Mouse (Mus musculus): ENCODE measurements around the gene Tmem192.

The Tmem192 gene

DNA sequence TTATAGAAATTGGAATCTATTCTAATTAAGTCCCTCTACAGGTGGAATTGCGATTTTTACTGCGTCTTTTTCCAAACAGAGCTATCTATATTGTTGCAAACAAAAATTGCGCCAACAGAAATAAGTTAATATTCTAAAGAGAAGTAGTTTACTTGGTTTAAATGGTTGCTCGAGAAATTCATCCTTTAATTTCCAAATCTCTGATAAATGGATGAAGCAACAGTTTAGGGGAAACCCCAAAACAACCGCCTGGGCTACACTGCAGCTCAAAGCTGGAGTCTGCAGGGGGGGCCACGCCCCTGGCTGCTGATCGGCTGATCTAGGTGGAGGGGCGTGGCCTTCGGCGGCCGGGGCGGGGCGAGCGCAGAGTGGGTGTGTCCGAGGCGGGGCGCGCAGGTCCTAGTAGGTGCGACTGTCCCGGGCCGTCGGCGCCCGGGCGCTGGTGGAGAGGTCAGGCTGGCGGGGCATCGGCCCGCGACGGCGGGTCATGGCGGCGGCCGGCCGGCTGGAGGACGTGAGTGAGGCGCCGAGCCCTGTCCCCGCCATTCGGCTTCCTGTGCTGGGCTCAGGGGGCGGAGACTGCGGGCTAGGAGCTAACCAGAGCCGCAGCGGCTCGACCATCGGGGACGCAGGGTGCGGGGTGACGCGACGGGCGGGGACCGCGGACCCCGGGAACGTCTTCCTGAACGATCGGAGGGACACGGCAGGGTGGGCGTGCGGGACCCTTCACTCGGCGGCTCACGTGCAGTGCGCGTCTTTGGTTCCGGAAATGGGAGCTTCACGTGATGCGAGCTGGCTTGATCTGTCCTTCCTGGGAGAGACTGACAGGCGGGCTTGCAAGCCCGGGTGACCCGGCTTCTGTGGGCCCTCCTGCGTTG is at the start of gene Tmem192:
TSS of gene Tmem192 (plus strand) at position 366 of the 878 bp plus-strand sequence.
- peak; percentile 96 for DNase-seq (ENCODE audit: low spot score in 2 of 2)

DNA sequence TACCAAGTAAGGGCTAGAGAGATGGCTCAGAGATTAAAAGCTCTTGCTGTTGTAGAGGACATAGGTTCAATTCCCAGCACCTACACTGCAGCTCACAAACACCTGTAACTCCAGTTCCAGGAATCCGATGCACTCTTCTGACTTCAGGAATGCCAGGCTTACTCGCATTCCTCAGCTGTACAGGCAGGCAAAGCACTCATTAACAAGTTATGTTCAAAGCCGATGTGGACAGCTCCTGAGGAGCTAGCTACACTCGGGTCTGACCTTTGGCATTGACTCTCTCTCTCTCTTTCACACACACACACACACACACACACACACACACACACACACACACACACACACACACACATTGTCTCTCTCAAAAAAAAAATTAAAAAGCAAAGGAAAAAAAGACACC is 48.3 kb upstream of the Tmem192 start:
- DNase-seq (ENCODE audit: low spot score in 2 of 2) = no peak

DNA sequence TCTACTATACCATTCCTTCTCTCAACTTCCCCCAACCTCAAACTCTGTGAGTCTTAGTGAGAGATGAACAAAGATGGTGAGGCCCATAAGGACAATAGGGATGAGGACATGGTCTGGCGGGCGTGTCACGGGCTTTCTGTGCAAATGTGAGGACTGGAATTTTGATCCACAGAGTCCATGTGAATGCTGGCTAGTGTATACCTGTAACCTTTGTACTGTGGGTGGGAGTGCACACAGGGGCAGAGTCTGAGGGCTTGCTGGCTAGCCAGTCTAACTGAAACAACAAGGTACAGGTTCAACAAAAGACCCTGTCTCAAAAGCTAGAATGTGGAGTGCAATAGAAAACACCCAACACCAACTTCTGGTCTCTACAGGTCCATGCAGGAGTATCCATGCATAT is 46.3 kb upstream of the Tmem192 start:
- no peak for DNase-seq (ENCODE audit: low spot score in 2 of 2)

DNA sequence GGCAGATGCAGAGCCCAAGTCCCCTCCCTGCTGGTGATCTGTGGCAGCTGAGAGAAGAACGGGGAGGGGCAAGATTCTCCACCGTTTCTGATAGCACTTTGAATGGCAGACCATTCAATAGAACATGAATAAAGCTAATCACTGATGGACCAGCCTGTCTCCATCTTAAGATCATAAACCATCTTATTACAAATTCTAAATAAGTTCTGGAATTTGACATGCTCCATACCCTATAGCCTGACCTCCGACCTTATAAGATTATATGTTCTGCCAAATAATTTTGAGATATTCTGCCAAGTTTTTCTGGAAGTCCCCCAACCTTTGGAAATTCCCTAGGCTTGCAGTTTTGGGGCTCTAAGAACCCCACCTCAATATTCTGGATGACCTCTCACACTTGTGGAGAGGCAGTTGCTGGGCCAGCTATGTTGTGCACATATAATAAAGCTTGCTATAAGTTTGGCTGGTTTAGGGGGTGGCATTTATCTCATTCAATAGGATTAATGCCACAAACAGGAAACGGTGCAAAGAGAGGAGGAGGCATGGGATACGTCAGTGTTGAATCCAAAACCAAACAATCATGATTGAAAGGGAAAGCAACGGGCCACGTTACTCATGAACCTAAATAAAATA is 45.3 kb upstream of the Tmem192 start:
- no peak for DNase-seq (ENCODE audit: low spot score in 2 of 2)

GRCm38 (mm10) chr8:64902191-64902590 is 44.8 kb upstream of the Tmem192 start:
- DNase-seq (ENCODE audit: low spot score in 2 of 2) = no peak

DNA sequence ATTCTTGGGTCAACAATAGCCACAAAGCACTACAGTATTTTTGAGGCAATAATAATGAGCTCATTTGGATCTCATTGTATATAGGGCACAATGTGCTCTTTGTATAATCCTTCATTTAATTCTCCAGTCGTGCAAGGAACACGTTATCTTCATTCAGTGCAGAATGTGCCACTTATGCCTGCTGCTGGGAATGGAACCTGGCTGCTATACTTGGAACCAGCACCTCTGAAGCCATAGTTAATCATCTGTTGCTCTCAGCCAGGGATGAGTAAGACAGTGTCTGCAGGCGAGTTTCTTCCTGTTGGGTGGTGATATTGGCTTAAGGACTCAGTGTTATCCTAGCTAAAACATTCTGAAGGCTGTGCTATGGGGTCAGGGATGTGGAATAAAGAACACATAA is 43.2 kb upstream of the Tmem192 start:
- DNase-seq (ENCODE audit: low spot score in 2 of 2) = no peak

- no peak for DNase-seq (ENCODE audit: low spot score in 2 of 2)
Observed at GRCm38 (mm10) chr8:64910026-64910425, 37.0 kb upstream of the Tmem192 start.

GRCm38 (mm10) chr8:64916793-64917192 is 30.2 kb upstream of the Tmem192 start:
- no peak for DNase-seq (ENCODE audit: low spot score in 2 of 2)

DNA sequence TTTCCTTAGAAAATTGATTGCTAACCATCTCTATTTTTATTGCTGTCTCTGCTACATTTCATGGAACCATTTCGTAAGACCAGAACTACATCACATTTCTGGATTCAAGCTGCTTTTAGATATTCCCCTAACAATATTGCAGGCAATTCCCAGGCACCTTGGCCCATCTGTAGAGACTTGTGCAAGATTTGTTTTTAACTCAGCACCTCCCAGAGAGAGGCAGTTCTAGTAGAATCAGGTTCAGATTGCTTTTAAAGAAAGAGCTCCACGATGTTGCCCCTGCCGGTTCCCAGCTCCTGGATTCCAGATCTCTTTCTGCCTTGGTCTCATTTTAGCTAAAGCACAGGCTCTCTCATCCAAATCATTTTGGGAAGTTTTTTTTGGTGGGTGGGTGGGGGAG is 23.7 kb upstream of the Tmem192 start:
- DNase-seq (ENCODE audit: low spot score in 2 of 2) = no peak

DNA sequence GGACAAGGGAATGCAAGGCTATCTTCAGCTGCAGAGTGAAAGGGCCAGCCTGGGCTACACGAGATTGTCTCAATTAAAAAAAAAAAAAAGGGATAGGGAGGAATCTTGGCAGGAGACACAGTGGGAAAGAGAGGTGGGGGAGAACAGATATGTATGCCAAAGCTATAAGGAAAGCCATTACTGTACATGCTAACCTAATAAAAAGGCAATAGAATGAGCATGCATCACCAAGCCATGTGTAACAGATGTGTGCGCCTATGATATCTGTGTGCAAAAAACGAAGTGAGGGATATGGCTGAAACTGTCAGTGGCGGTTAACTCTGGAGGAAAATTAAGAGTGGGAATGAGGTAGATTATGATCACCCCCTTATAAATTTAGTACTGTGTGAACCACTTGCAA is 21.2 kb upstream of the Tmem192 start:
- DNase-seq (ENCODE audit: low spot score in 2 of 2) = no peak

- no peak for DNase-seq (ENCODE audit: low spot score in 2 of 2)
Observed at GRCm38 (mm10) chr8:64926355-64926754, 20.6 kb upstream of the Tmem192 start.

GRCm38 (mm10) chr8:64928938-64929337 is 18.0 kb upstream of the Tmem192 start:
- DNase-seq (ENCODE audit: low spot score in 2 of 2) = no peak

GRCm38 (mm10) chr8:64934997-64935396 is 12.0 kb upstream of the Tmem192 start:
- no peak for DNase-seq (ENCODE audit: low spot score in 2 of 2)

- no peak for DNase-seq (ENCODE audit: low spot score in 2 of 2)
Observed at GRCm38 (mm10) chr8:64941019-64941418, 6.0 kb upstream of the Tmem192 start.

DNA sequence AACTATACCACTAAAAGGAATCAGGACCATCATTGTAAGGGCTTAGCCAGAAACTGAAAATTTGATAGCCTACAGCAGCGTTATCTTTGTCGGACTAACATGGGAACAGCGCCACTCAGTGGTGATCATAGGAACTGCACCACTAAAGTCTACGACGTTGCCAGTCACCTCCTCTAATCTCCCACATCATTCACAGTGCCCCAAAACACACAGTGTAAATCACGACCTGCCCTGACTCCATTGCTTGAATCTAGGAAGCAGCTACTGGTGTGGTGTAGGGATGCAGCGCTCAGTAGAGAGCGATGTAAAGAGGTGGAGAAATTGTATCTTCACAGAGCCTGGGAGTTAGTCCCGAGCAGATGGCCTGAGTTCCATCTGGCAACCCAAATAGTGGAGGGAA is 5.5 kb upstream of the Tmem192 start:
- peak; percentile 43 to 50 for DNase-seq (ENCODE audit: low spot score in 2 of 2)

GRCm38 (mm10) chr8:64942946-64943345 is 4.0 kb upstream of the Tmem192 start:
- DNase-seq (ENCODE audit: low spot score in 2 of 2) = no peak

DNA sequence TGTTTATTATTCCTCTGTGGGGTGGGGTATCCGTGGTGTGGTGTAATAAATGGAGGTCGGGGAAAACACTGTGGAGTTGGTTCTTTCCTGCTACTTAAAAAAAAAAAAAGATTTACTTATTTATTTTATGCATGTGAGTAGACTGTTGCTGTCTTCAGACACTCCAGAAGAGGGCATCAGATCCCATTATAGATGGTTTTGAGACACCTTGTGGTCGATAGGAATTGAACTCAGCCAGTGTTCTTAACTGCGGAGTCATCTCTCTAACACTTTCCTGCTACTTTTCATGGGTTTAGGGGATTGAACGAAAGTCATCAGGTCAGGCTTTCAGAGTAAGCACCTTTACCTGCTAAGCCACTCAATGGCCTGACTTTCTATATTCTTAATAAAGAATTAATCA is 2.2 kb upstream of the Tmem192 start:
- DNase-seq (ENCODE audit: low spot score in 2 of 2) = peak in 1 of 2 experiments; percentile 11

DNA sequence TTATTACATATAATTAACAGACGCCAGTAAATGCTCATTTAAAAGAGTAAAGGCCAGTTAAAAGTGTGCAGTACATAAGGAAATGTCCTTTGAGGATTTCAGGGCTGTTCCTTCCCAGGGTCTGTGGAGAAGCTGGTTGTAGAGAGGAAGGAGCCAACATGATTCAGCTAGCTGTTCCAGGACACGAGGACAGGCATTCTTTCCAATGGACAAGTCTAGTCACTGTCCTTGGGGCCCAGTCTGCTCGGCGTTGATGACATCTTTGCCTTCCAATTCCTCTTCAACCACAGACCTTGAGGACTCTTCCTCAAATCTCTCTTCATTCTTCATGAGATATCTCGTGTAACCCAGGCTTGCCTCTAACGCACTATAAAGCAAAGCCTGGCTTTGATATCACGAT is 1.4 kb upstream of the Tmem192 start:
- no peak for DNase-seq (ENCODE audit: low spot score in 2 of 2)

- peak; percentile 12 to 22 for DNase-seq (ENCODE audit: low spot score in 2 of 2)
Observed at GRCm38 (mm10) chr8:64946441-64946819, 555 bp upstream of the Tmem192 start.

DNA sequence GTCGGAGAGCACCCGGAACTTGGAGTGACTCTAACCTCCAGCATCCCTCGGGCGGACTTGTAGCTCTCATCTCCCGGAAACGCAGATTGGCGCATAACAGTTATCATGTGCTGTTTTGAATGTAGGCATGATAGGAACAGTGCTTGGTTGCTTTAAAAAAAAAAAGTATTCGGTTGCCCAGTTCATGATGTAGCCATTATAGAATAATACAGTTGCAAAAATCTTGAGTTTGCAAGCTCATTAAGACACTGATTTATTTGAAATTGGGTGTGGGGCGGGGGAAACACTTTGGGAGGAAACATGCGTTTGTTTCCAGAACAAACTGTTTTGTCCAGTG is 681 bp downstream of the Tmem192 start:
- DNase-seq (ENCODE audit: low spot score in 2 of 2) = no peak

- no peak for DNase-seq (ENCODE audit: low spot score in 2 of 2)
Observed at GRCm38 (mm10) chr8:64948371-64948770, 1.4 kb downstream of the Tmem192 start.

- no peak for DNase-seq (ENCODE audit: low spot score in 2 of 2)
Observed at GRCm38 (mm10) chr8:64952101-64952500, 5.1 kb downstream of the Tmem192 start.

DNA sequence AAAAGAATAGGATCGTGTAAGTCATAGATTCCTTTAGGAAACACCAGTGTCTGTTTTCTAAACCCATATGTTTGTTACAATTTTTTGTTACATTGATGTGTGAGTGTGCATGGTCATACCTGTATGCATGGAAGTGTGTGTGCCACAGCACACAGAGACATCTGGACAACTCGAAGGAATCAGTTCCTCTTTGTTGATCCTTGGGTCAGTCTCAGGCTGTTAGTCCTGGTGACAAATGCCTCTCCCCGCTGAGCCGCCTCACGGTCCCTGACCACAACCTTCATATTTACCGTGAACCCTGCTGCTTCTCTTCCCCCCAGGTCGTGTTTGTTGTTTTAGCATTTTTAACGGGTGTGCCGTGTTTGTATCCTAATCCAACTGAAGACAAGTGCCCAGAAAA is 12.0 kb downstream of the Tmem192 start:
- no peak for DNase-seq (ENCODE audit: low spot score in 2 of 2)
